14 mouse cellular contexts compared by ENCODE assay signal in the genomic region with DNA sequence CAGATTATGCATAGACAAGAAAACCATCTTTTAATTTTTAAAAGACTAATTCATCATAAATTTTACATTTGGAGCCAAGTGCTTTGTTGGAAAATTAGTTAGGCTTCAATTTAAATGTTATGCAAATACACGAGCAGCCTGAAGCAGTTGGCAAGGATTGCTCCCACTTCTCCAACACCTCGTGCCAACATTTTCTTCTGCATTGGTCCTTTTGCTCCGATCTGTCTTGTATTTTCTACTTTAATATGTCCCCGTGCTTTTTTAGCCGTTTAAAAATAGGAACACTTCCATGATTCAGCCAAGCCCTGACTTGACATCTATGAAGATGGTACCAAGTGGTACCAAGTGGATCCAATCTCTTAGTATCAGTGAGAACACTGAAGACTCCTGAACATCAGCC. TPM values are rescaled to one million over a fixed set of nuclear protein-coding genes. Genes with fewer than 3 reads are reported as not detected.
A peak's percentile ranks its signal among the peaks of the same experiment; 100 is the strongest.
DNase-seq lines count a peak whose midpoint lies in the region; ATAC-seq and TF ChIP-seq lines count a peak whose summit lies in the region.
"Had no signal": no experiment of that assay in that cellular context is flagged by ENCODE, and none has a peak within 500 bp of the region (broad histone marks: within the 10 kb centered on the region; RNA-seq: fewer than 3 reads in every experiment).

No protein-coding gene starts in this region.

- H3K4me1 ChIP-seq in forebrain, embryonic 14.5 days (ENCODE audit: control insufficient read depth, insufficient read depth, low read length): peaks cover 24% of the 10 kb centered on the region
- H3K4me1 ChIP-seq: embryonic facial prominence, embryonic 12.5 days had no signal

- no peaks in the 10 kb centered on the region for H3K9me3 ChIP-seq in forebrain, embryonic 14.5 days (replicated peaks; ENCODE audit: control insufficient read depth, low read length)
- H3K9me3 ChIP-seq: embryonic facial prominence, embryonic 12.5 days; kidney, embryonic 15.5 days had no signal

- H3K27ac ChIP-seq in forebrain, embryonic 14.5 days (ENCODE audit: low read depth, low read length): peak overlapping the region; percentile 65
- H3K27ac ChIP-seq: embryonic facial prominence, embryonic 12.5 days; kidney, embryonic 15.5 days had no signal

- peak; percentile 26 for DNase-seq in layer of hippocampus, adult 11-12 months (ENCODE audit: low spot score)
- no peak for DNase-seq in layer of hippocampus, postnatal 10 days (ENCODE audit: low spot score in 2 of 2)
- DNase-seq in brain, embryonic 14.5 days (ENCODE audit: low read depth): peak; percentile 91
- peak; percentile 87 for DNase-seq in forebrain, embryonic 14.5 days (ENCODE audit: low spot score)
- DNase-seq in left cerebral cortex, postnatal 25 days (ENCODE audit: low spot score in 2 of 2): peak; percentile 35 to 85
- no peak for DNase-seq in adrenal gland, postnatal 14 days
- no peak for DNase-seq in gastrocnemius, adult 18-20 months (ENCODE audit: low spot score)
- DNase-seq: cerebellum, adult 9-11 months; heart, postnatal 4 days; thymus, postnatal 25 days had no signal

- no peaks in the 10 kb centered on the region for H3K27me3 ChIP-seq in forebrain, embryonic 14.5 days (replicated peaks; ENCODE audit: control insufficient read depth, insufficient read depth, low read length)
- H3K27me3 ChIP-seq: embryonic facial prominence, embryonic 12.5 days; kidney, embryonic 15.5 days had no signal

- no peak overlapping the region for H3K4me2 ChIP-seq in forebrain, embryonic 14.5 days (ENCODE audit: low read length)
- H3K4me2 ChIP-seq: embryonic facial prominence, embryonic 12.5 days; kidney, embryonic 15.5 days had no signal

- TF ChIP-seq CTCF in brain, embryonic 14.5 days (IDR thresholded peaks at IDR 0.05; ENCODE audit: borderline replicate concordance, extremely low read depth, insufficient read depth, insufficient read length): no peak

- no peaks in the 10 kb centered on the region for H3K36me3 ChIP-seq in forebrain, embryonic 14.5 days (ENCODE audit: control insufficient read depth, insufficient read depth, low read length)
- H3K36me3 ChIP-seq: embryonic facial prominence, embryonic 12.5 days; kidney, embryonic 15.5 days had no signal

- peak; percentile 64 for ATAC-seq in forebrain, embryonic 14.5 days
- ATAC-seq: activated CD4-positive, CD25-positive, alpha-beta regulatory T cell, adult 4 months had no signal

- H3K4me3 ChIP-seq in forebrain, embryonic 14.5 days (ENCODE audit: low read depth, low read length): no peak overlapping the region
- H3K4me3 ChIP-seq: embryonic facial prominence, embryonic 12.5 days; kidney, embryonic 15.5 days had no signal

- no peak overlapping the region for H3K9ac ChIP-seq in forebrain, embryonic 14.5 days (ENCODE audit: low read length)
- H3K9ac ChIP-seq: embryonic facial prominence, embryonic 12.5 days; kidney, embryonic 15.5 days had no signal

- intact Hi-C loops in left cerebral cortex, postnatal 25 days (cut with DNase I): no loop called here

- TF ChIP-seq POLR2A in brain, embryonic 14.5 days (IDR thresholded peaks at IDR 0.05; ENCODE audit: borderline replicate concordance, extremely low read depth, insufficient read depth, insufficient read length, poor library complexity, severe bottlenecking): no peak

- 28% methylated on average over 5 of the region's 5 CpGs for WGBS in forebrain, embryonic 14.5 days

RNA-seq across cellular contexts. Expression of gene Sorbs2, which starts 50.8 kb away (rescaled TPM):
- 100 to 1,000 TPM; 132 to 149 TPM for total RNA-seq in layer of hippocampus, postnatal 10 days (2021)
- polyA plus RNA-seq in brain, embryonic 14.5 days (2012; rRNA removed): 78.0 and 81.7 TPM in 2 replicates
- polyA plus RNA-seq in forebrain, embryonic 14.5 days (2014; fragmentation: Nextera tagmentation; extraction: Ambion mirVana): 72.8 and 78.0 TPM in 2 replicates
- total RNA-seq in left cerebral cortex, postnatal 25 days (2021): 100 to 1,000 TPM; 347 to 397 TPM
- 89.2 and 106 TPM in 2 replicates for total RNA-seq in adrenal gland, postnatal 14 days (2021)
- total RNA-seq in gastrocnemius, adult 18-20 months (2021): 10 to 100 TPM; 60.1 to 97.5 TPM
- total RNA-seq: MEL had no signal

Comparison
In these comparisons a context has a peak if more than half of its experiments do, and no peak if none do; other contexts are left out.
1. DNase-seq: peak in layer of hippocampus, adult 11-12 months (single experiment), brain, embryonic 14.5 days (single experiment), forebrain, embryonic 14.5 days (single experiment) and left cerebral cortex, postnatal 25 days (2 of 2); none in layer of hippocampus, postnatal 10 days (0 of 2), adrenal gland, postnatal 14 days (single experiment) and gastrocnemius, adult 18-20 months (single experiment).